Mouse (Mus musculus): Measurements from ENCODE around the gene Sh3bgrl2.

DNA sequence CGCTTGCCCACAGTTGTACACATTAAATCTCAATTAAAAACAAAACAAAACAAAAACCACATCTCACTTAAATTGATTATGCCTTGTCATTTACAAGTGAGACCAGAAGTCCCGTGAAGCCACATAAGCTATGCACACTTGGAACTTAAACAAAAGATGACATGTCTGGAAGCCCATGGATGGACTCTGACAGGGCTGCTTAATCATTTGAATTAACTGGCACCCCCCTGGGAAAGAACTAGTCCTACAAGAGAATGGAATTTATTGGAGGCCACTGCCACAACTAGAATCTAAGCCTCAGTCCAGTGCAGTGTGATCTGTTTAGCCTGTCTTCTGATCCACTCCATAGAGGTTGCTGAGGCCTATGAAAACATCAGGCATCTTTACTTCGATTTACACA lies 23.2 kb downstream of the Sh3bgrl2 start:
- TF ChIP-seq CTCF (IDR thresholded peaks at IDR 0.05; ENCODE audit: borderline replicate concordance, extremely low read depth, insufficient read depth, insufficient read length) (no peak), POLR2A (IDR thresholded peaks at IDR 0.05; ENCODE audit: borderline replicate concordance, extremely low read depth, insufficient read depth, insufficient read length, poor library complexity, severe bottlenecking) (no peak)
